Mouse (Mus musculus): ENCODE data around the gene Pomc.
"Not testable (repeated sequence)": the region's sequence is repeated elsewhere in the genome, so short reads cannot be mapped to it uniquely, and the experiment has no call there.

The Pomc gene

GRCm38 (mm10) chr12:3967196-3967595 lies 12.4 kb downstream of the Pomc start:
- DNase-seq (ENCODE audit: low spot score in 2 of 2) = no peak

GRCm38 (mm10) chr12:3968380-3968779 lies 13.6 kb downstream of the Pomc start:
- DNase-seq (ENCODE audit: low spot score in 2 of 2) = no peak

GRCm38 (mm10) chr12:3973169-3973568 lies 18.4 kb downstream of the Pomc start:
- not testable (repeated sequence) for DNase-seq (ENCODE audit: low spot score in 2 of 2)

- no peak for DNase-seq (ENCODE audit: low spot score in 2 of 2)
Measured at GRCm38 (mm10) chr12:3980991-3981349, 26.2 kb downstream of the Pomc start.

GRCm38 (mm10) chr12:3981350-3982131 lies 26.8 kb downstream of the Pomc start:
- DNase-seq (ENCODE audit: low spot score in 2 of 2) = peak; percentile 68 to 71

GRCm38 (mm10) chr12:3982257-3982656 lies 27.5 kb downstream of the Pomc start:
- no peak for DNase-seq (ENCODE audit: low spot score in 2 of 2)

GRCm38 (mm10) chr12:3983736-3984135 lies 29.0 kb downstream of the Pomc start:
- peak; percentile 40 to 47 for DNase-seq (ENCODE audit: low spot score in 2 of 2)

GRCm38 (mm10) chr12:3984446-3984845 lies 29.7 kb downstream of the Pomc start:
- DNase-seq (ENCODE audit: low spot score in 2 of 2) = no peak

- DNase-seq (ENCODE audit: low spot score in 2 of 2) = no peak
Measured at GRCm38 (mm10) chr12:3989943-3990342, 35.2 kb downstream of the Pomc start.

GRCm38 (mm10) chr12:3991047-3991446 lies 36.3 kb downstream of the Pomc start:
- DNase-seq (ENCODE audit: low spot score in 2 of 2) = no peak

- no peak for DNase-seq (ENCODE audit: low spot score in 2 of 2)
Measured at GRCm38 (mm10) chr12:3996749-3997148, 42.0 kb downstream of the Pomc start.

- DNase-seq (ENCODE audit: low spot score in 2 of 2) = no peak
Measured at GRCm38 (mm10) chr12:4000406-4000805, 45.7 kb downstream of the Pomc start.

GRCm38 (mm10) chr12:4004648-4005047 lies 49.9 kb downstream of the Pomc start:
- DNase-seq (ENCODE audit: low spot score in 2 of 2) = no peak

GRCm38 (mm10) chr12:4006079-4006478 lies 51.3 kb downstream of the Pomc start:
- no peak for DNase-seq (ENCODE audit: low spot score in 2 of 2)

- DNase-seq (ENCODE audit: low spot score in 2 of 2) = no peak
Measured at GRCm38 (mm10) chr12:4007181-4007580, 52.4 kb downstream of the Pomc start.

- DNase-seq (ENCODE audit: low spot score in 2 of 2) = no peak
Measured at GRCm38 (mm10) chr12:4007766-4008165, 53.0 kb downstream of the Pomc start.

GRCm38 (mm10) chr12:4008731-4009130 lies 54.0 kb downstream of the Pomc start:
- no peak for DNase-seq (ENCODE audit: low spot score in 2 of 2)
